Mouse (Mus musculus) neural tube, embryonic 14.5 days (tissue): ENCODE measurements around the gene Gadd45gip1. TPM values are rescaled to one million over a fixed set of nuclear protein-coding genes. Genes with fewer than 3 reads are reported as not detected.
A peak's percentile ranks its signal among the peaks of the same experiment; 100 is the strongest.

Experiments used
- ATAC-seq: fragments of 200-750 bp; cut with Nextera tagmentation; 2 replicates; pipeline ENCODE4 v1.8.0; 2017; ENCODE audit warnings: low read depth, mild to moderate bottlenecking, moderate TSS enrichment, moderate library complexity
- H3K27ac ChIP-seq: fragments of 300-500 bp; sonication (generic); 2 replicates; pipeline ENCODE4 v1.5.1; 2014; ENCODE audit warnings: low read depth, mild to moderate bottlenecking, control low read depth, low read length, moderate library complexity, mixed read lengths
- H3K27me3 ChIP-seq: fragments of 300-500 bp; sonication (generic); 2 replicates; pipeline ENCODE4 v1.6.1; 2014; ENCODE audit warnings: low read length; ENCODE audit not compliant: control insufficient read depth, insufficient read depth
- H3K36me3 ChIP-seq: fragments of 300-500 bp; sonication (generic); 2 replicates; pipeline ENCODE4 v1.6.1; 2014; ENCODE audit warnings: low read length, mixed read lengths; ENCODE audit not compliant: control insufficient read depth, insufficient read depth
- H3K4me1 ChIP-seq: fragments of 300-500 bp; sonication (generic); 2 replicates; pipeline ENCODE4 v1.6.1; 2014; ENCODE audit warnings: low read length; ENCODE audit not compliant: control insufficient read depth, insufficient read depth
- H3K4me2 ChIP-seq: fragments of 300-500 bp; sonication (generic); 2 replicates; pipeline ENCODE4 v1.6.1; 2014; ENCODE audit warnings: mild to moderate bottlenecking, low read depth, low read length, control low read depth
- H3K4me3 ChIP-seq: fragments of 300-500 bp; sonication (generic); 2 replicates; pipeline ENCODE4 v1.5.1; 2014; ENCODE audit warnings: low read depth, low read length, control low read depth, mixed read lengths
- H3K9ac ChIP-seq: fragments of 300-500 bp; sonication (generic); replicated peaks from 2 replicates; pipeline ENCODE4 v1.6.1; 2014; ENCODE audit warnings: low read depth, mild to moderate bottlenecking, control low read depth, low read length, mixed read lengths
- H3K9me3 ChIP-seq: fragments of 300-500 bp; sonication (generic); 2 replicates; pipeline ENCODE4 v1.6.1; 2016; ENCODE audit warnings: low read length; ENCODE audit not compliant: control insufficient read depth
- WGBS: fragments of 180-500 bp; shearing (Covaris S2); extraction: QIAGEN DNeasy Blood & Tissue Kit; methylation state at CpG from one replicate; pipeline ENCODE4 v1.1.7; 2014; 5-methylcytosine and 5-hydroxymethylcytosine counted together
- polyA plus RNA-seq: library from polyadenylated mRNA; unstranded; fragments of >200 nt; fragmentation: Nextera tagmentation; extraction: Ambion mirVana; gene quantifications from 2 replicates; pipeline ENCODE4 v1.2.1, GENCODE M21; 2014

The Gadd45gip1 gene
- polyA plus RNA-seq, 1 experiment from 2014 or later: 39.8 TPM

DNA sequence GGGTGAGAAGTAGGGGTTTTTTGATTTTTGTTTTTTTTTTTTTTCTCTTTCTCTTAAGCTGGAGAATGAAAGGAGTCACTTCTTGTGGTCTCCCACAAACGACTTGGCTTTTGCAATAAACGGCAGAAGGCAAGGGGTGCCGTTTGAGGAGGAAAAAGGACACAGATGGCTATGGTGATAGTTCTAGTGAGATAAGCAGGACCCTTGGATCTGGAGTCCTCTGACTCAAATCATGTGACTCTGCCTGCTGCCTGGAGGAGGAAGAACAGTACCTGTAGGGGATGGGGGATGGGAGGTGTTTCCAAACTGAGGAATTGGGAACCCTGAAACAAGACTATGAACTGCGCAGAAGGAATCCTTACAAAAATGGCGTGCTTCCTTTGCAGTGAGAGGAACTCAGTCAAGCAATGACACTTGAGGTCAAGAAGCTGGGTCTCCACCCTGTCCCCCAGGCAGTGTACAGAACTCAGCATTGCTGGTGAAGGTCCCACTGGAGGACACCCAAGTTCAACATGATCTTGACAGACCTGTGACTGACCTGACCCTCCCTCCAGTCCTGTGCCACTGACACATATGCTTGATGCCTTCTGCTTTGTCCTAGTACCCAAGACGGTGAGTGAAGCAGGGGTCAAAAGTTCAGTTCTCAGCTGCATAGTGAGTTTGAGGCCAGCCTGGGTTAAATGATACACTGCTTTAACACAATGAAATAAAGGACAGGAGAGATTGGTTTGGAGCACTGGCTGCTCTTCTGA, 16.5 kb downstream of the Gadd45gip1 start:
- no peaks in the 10 kb centered on the region for H3K9me3 ChIP-seq
- H3K4me2 ChIP-seq: peak overlapping the region; percentile 77
- H3K27ac ChIP-seq: peak overlapping the region; percentile 84; the same call in 1 of the 2 replicates
- ATAC-seq: no peak
- no peaks in the 10 kb centered on the region for H3K27me3 ChIP-seq
- H3K9ac ChIP-seq: peak overlapping the region; percentile 97
- H3K4me1 ChIP-seq: peaks cover 21% of the 10 kb centered on the region
- H3K36me3 ChIP-seq: peaks cover 23% of the 10 kb centered on the region
- 46% methylated on average over 6 of the region's 6 CpGs for WGBS
- H3K4me3 ChIP-seq: peak overlapping the region; percentile 82; the same call in 1 of the 2 replicates

DNA sequence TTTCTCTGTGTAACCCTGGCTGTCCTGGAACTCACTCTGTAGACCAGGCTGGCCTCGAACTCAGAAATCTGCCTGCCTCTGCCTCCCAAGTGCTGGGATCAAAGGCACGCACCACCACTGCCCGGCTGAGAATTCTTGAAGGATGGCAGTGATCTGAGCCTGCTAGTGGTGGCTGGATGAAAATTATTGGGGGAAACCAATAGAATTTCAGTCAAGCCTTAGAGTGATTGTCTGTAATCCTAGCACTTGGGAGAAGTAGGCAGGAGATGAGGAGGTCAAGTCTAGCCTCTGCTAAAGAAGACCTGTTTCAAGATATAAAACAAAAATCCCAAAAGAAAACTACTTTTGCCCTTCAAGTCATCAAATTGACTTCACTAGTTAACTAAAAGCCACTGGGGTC, 25.1 kb downstream of the Gadd45gip1 start:
- peaks cover 12% of the 10 kb centered on the region; the same call in 1 of the 2 replicates for H3K4me1 ChIP-seq
- peaks cover 11% of the 10 kb centered on the region for H3K36me3 ChIP-seq
- no peak overlapping the region for H3K9ac ChIP-seq
- H3K27ac ChIP-seq: no peak overlapping the region
- no peak overlapping the region for H3K4me2 ChIP-seq
- H3K9me3 ChIP-seq: no peaks in the 10 kb centered on the region
- 95% methylated on average over 3 of the region's 3 CpGs for WGBS
- H3K4me3 ChIP-seq: no peak overlapping the region
- no peaks in the 10 kb centered on the region for H3K27me3 ChIP-seq
- peak; percentile 16; the same call in 1 of the 2 replicates for ATAC-seq

DNA sequence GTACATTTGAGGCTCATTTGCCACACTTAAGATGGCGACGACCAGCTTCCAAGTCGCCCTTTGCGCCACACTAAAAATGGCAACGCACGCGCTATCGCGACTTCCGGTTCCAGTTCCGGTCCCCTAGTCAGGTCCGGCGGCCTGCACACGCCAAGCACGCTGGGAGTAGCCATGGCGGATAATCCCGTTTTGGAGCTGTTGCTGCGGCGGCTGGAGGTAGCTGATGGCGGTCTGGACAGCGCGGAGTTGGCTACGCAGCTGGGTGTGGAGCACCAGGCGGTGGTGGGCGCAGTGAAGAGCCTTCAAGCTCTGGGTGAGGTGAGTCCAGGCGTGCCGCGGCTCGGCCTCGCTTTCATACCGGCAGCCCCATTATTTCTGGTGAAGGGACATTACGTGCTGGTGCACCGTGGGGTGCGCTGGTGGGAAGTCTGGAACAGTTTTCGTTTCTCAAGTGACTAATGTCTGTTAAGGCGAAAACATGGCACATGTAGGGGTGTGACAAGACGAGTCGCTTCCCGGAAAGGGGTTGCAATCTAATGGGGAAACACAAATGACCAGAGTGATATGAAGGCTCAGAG, 25.6 kb downstream of the Gadd45gip1 start, which contains the start of gene Farsa:
Farsa (plus strand) TSS at position 126 of the 578 bp plus-strand sequence.
- WGBS: under 1% methylated on average over 39 of the region's 39 CpGs
- peak; percentile 94 for ATAC-seq
- H3K27me3 ChIP-seq: no peaks in the 10 kb centered on the region
- peak within 1 kb of the TSS; percentile 76 for H3K4me3 ChIP-seq
- peak within 1 kb of the TSS; percentile 63 for H3K27ac ChIP-seq
- H3K9ac ChIP-seq: peak within 1 kb of the TSS; percentile 71
- peak within 1 kb of the TSS; percentile 89 for H3K4me2 ChIP-seq
- no peaks in the 10 kb centered on the region for H3K9me3 ChIP-seq
- peaks cover 16% of the 10 kb centered on the region for H3K36me3 ChIP-seq
- peaks cover 12% of the 10 kb centered on the region; the same call in 1 of the 2 replicates for H3K4me1 ChIP-seq

DNA sequence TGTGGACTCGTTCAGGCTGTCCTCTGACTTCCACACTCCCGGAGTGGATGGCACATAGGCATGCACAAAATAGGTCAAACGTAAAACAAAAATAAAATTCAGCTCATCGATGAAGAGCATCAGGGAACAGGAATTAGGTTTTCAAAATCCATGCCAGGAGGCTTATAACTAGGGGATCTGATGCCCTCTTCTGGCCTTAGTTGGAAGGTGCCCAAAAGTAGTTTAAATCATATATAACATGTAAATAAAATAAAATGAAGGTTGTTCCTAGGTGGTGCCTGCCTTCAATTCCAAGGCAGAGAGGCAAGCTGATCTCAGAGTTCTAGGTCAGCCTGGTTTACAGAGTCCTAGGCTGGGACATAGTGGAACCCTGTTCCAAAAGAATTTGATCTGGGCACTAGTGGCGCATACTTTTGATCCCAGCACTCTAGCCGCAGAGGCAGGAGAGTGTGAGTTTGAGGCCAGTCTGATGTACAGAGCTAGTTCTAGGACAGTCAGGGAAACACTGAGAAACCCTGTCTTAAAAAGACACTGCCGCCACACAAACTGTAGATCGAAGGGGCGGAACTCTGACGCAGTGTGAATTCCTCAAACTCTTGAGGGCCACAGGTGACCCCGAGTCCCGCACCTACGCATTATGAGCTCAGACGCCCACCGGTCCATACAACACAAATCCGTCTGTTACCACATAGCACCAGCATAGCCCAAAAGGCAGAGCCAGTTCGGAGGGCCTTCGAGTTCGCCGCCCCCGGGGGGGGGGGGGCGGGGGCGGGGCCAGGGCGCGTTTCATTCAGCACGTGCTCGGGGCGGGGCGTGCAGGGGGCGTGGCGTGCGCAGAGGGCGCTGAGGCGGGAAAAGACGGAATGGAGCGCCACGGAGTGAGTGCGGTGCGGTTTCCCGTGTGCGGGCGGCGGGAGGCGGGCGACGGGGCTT, 40.3 kb downstream of the Gadd45gip1 start, which contains the start of gene Syce2:
Syce2 (plus strand) TSS at position 736 of the 933 bp plus-strand sequence.
- Histone ChIP-seq H3K4me2 (peak within 1 kb of the TSS; percentile 71), H3K27ac (no peak within 1 kb of the TSS), H3K36me3 (peaks cover 28% of the 10 kb centered on the region), H3K27me3 (peaks cover 4% of the 10 kb centered on the region; the same call in 1 of the 2 replicates), H3K9ac (peak within 1 kb of the TSS; percentile 32), H3K4me3 (peak within 1 kb of the TSS; percentile 32), H3K9me3 (no peaks in the 10 kb centered on the region), H3K4me1 (no peaks in the 10 kb centered on the region; the same call in 1 of the 2 replicates)
- WGBS: 21% methylated on average over 34 of the region's 46 CpGs
- peak; percentile 69 for ATAC-seq

DNA sequence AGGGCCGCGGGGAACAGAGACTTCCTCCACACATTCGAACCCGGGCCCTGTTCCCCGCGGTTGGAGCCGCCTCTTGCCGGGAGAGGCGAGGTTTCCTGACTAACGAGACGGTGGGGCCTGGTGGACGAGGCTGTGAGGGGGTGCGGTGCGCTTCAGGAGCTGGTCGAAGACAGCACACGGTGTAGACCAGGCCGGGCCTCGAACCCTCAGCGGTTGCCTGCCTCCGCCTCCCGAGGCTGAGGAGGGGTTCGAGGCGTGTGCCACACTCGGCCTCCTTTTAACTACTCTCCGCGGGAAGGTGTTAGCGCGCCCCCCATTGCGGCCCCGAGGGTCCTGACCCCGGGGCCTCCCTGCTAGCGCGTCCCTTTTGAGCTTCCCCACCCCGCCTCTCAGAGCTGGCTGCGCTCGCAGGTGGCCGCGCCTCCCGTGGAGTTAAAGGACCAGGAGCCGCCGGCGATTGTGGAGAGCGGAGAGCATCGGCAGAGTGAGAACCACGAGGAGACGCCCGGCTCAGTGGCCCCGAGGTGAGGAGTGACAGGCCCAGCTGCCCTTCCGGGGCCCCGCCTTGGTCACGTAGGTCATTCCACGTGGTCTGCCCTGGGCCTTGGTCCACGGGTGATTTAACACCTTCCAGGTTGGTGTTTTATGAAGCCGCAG, 41.1 kb downstream of the Gadd45gip1 start:
- ATAC-seq: peak; percentile 52
- H3K4me3 ChIP-seq: peak overlapping the region; percentile 32
- no peak overlapping the region for H3K27ac ChIP-seq
- H3K4me2 ChIP-seq: peak overlapping the region; percentile 71
- peak overlapping the region; percentile 32 for H3K9ac ChIP-seq
- H3K9me3 ChIP-seq: no peaks in the 10 kb centered on the region
- peaks cover 22% of the 10 kb centered on the region for H3K36me3 ChIP-seq
- H3K4me1 ChIP-seq: no peaks in the 10 kb centered on the region; the same call in 1 of the 2 replicates
- 4% methylated on average over 49 of the region's 54 CpGs for WGBS
- peaks cover 4% of the 10 kb centered on the region; the same call in 1 of the 2 replicates for H3K27me3 ChIP-seq

DNA sequence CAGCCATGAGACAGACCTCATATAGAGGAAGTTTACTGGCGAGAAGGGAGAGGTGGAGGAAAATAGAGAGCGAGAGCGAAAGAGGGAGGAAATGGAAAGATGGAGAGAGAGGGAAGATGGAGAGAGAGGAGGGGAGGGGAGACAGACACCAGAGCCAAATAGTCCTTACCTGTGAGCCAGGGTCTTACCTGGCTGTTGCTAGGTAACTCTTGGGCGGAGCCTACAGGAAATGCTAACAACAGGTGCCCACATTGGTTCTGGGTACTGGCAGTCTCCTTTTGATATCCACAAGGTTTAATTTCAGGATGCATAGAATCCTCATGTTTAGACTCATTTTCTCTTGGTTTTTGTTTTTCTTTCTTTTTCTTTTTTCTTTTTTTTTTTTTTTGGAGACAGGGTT, 41.7 kb downstream of the Gadd45gip1 start:
- H3K27me3 ChIP-seq: peaks cover 4% of the 10 kb centered on the region; the same call in 1 of the 2 replicates
- H3K9me3 ChIP-seq: no peaks in the 10 kb centered on the region
- H3K4me3 ChIP-seq: no peak overlapping the region; the same call in 1 of the 2 replicates
- H3K27ac ChIP-seq: no peak overlapping the region
- peaks cover 16% of the 10 kb centered on the region; the same call in 1 of the 2 replicates for H3K36me3 ChIP-seq
- 73% methylated on average over 4 of the region's 4 CpGs for WGBS
- no peak overlapping the region for H3K9ac ChIP-seq
- peak overlapping the region; percentile 71 for H3K4me2 ChIP-seq
- no peaks in the 10 kb centered on the region; the same call in 1 of the 2 replicates for H3K4me1 ChIP-seq
- ATAC-seq: no peak

DNA sequence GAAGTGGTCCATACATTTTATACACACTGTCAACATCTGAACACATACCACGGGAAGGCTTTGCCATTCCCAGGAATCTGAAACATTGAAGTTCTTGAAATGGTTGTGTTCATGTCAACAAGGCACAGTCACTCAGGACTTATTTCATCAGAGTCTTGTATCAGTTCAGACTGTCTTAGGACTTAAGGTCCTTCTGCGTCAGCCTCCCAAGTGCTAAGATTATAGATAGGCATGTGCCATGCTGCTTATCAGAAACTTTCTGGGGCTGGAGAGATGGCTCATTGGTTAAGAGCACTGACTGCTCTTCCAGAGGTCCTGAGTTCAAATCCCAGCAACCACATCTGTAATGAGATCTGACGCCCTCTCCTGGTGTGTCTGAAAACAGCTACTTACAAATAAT, 43.0 kb downstream of the Gadd45gip1 start:
- ATAC-seq: no peak
- WGBS: 93% methylated on average over 3 of the region's 3 CpGs
- H3K36me3 ChIP-seq: peaks cover 3% of the 10 kb centered on the region; the same call in 1 of the 2 replicates
- no peak overlapping the region for H3K9ac ChIP-seq
- H3K4me1 ChIP-seq: no peaks in the 10 kb centered on the region; the same call in 1 of the 2 replicates
- H3K4me2 ChIP-seq: no peak overlapping the region
- no peak overlapping the region for H3K4me3 ChIP-seq
- H3K9me3 ChIP-seq: no peaks in the 10 kb centered on the region
- H3K27ac ChIP-seq: no peak overlapping the region
- H3K27me3 ChIP-seq: peaks cover 4% of the 10 kb centered on the region; the same call in 1 of the 2 replicates
